Mouse (Mus musculus) neural tube, embryonic 13.5 days (tissue): Measurements from ENCODE around the gene Pon1. TPM values are rescaled to one million over a fixed set of nuclear protein-coding genes. Genes with fewer than 3 reads are reported as not detected.

Source experiments
- polyA plus RNA-seq: library from polyadenylated mRNA; unstranded; fragments of >200 nt; fragmentation: Nextera tagmentation; extraction: Ambion mirVana; gene quantifications from 2 replicates; pipeline ENCODE4 v1.2.1, GENCODE M21; 2015

Pon1 gene
- polyA plus RNA-seq, 1 experiment from 2014 or later = not detected

Other genes starting within 250 kb of the Pon1 start
- 5.2 and 5.3 TPM in 2 replicates for gene Pon3, start 62.3 kb upstream of the Pon1 start, polyA plus RNA-seq
- gene Pon2, start 104.5 kb upstream of the Pon1 start, polyA plus RNA-seq = 34.6 and 35.4 TPM in 2 replicates
- gene Asb4, start 189.4 kb upstream of the Pon1 start, polyA plus RNA-seq = 10.4 and 13.8 TPM in 2 replicates